Comparison of ENCODE assay signal across 14 mouse cellular contexts in genomic region chr14:55616844-55617243, GRCm38 (mm10).
"Had no signal": no experiment of that assay in that cellular context is flagged by ENCODE, and none has a peak within 500 bp of the region (broad histone marks: within the 10 kb centered on the region; RNA-seq: fewer than 3 reads in every experiment).

No protein-coding gene starts in this region.

- H3K27ac ChIP-seq: intestine, embryonic 15.5 days; layer of hippocampus, adult 2 months; limb, embryonic 12.5 days; midbrain, embryonic 12.5 days had no signal

- H3K27me3 ChIP-seq: intestine, embryonic 15.5 days; limb, embryonic 12.5 days; neural tube, embryonic 13.5 days had no signal

- DNase-seq: kidney, adult 18-20 months; kidney, postnatal 4 days; lung, embryonic 14.5 days; lung, postnatal 14 days; retina, postnatal 1 day; right cerebral cortex, postnatal 4 days; spleen, adult 18-20 months; thymus, postnatal 36 days had no signal

- H3K9me3 ChIP-seq: intestine, embryonic 15.5 days; limb, embryonic 12.5 days; midbrain, embryonic 12.5 days; neural tube, embryonic 13.5 days had no signal

- ATAC-seq: midbrain, embryonic 16.5 days had no signal

- H3K36me3 ChIP-seq: intestine, embryonic 15.5 days; limb, embryonic 12.5 days; midbrain, embryonic 12.5 days; neural tube, embryonic 13.5 days had no signal

- H3K4me3 ChIP-seq: intestine, embryonic 15.5 days; layer of hippocampus, adult 2 months; midbrain, embryonic 12.5 days; neural tube, embryonic 13.5 days had no signal

- H3K9ac ChIP-seq: intestine, embryonic 15.5 days; limb, embryonic 12.5 days; lung, embryonic 14.5 days; midbrain, embryonic 12.5 days; neural tube, embryonic 13.5 days had no signal

- H3K4me2 ChIP-seq: midbrain, embryonic 12.5 days had no signal
